Mouse (Mus musculus) cerebellum, adult (tissue): ENCODE data around the gene Celf2.
A peak's percentile ranks its signal among the peaks of the same experiment; 100 is the strongest.

Experiments used
- ATAC-seq: cut with Nextera tagmentation; 2 replicates; pipeline ENCODE4 v1.9.2; 2017; ENCODE audit warnings: mild to moderate bottlenecking, moderate library complexity, mixed read lengths; ENCODE audit not compliant: insufficient number of reproducible peaks, low FRiP score, low TSS enrichment

The Celf2 gene

DNA sequence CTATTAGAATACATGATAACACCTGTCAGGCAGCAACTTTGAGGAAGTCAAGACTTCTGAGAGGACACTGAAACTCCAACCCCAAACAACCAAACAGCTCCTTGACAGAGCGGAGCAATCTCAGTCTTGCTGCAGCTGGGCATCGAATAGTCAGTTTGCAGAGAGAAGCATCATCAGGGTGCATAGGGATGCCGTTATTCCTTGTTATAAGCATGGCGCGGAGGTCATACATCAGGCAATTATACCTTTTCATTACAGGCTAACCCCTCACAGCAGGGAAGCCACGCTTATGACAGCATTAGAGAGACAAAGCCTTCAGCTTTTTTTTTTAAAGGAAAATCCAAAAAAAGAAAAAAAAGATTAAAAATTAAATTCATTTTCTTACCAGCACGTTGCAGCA lies 113.9 kb downstream of the Celf2 start:
- ATAC-seq: no peak; the same call in 1 of the 2 replicates

DNA sequence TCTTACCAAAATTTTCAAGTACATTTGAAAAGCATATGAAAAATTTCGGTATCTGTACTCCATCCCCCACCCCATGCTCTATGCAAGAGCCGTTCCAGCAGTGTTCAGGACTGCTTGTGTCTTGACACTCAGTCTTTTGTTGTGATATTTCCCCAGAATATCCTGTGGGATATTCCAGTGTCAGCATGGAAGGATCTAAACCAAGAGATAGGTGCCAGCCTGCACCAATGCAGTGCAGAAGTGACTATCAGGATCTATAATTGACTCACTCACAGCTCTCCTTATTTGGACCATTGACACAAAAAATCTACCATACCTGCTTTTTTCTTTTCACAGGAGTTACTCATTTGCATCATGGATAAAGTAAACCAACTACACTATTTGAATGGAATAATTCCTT lies 116.9 kb downstream of the Celf2 start:
- no peak for ATAC-seq

DNA sequence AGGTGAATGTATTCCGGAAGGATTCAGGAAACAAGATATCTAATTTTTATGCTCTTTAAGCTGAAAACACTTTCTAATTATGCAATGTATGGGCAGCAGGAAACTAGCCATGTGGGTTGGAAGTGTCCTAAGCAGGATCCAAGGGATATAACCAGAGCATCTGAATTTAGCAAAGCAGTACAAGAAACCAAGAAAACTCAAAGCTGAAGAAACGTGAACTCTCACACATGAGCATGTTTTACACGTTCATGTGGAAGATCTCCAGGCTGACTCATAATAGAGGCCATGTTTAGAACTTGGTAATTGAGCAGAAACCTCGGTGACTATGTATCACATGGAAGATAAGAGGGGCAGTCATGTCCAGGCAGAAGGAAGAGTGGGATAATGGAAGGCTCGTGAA lies 120.1 kb downstream of the Celf2 start:
- no peak for ATAC-seq

DNA sequence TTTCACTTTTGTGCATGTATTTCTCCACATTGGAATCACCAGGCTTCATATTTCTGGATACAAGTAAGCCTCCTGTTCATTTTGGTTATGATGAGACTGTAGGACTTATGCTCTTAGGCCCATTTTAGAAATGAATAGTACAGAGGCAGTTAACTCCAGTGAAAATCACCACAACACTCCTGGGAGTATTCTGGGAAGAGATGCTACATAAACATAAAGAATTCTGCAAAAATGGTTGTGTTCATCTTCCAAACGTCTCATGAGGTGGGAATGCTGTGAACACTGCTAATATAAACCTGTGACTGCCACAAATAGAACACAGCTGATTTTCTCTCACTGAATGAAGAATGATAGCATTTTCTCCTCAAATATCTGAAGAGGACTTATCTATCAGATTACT lies 130.6 kb downstream of the Celf2 start:
- no peak for ATAC-seq

DNA sequence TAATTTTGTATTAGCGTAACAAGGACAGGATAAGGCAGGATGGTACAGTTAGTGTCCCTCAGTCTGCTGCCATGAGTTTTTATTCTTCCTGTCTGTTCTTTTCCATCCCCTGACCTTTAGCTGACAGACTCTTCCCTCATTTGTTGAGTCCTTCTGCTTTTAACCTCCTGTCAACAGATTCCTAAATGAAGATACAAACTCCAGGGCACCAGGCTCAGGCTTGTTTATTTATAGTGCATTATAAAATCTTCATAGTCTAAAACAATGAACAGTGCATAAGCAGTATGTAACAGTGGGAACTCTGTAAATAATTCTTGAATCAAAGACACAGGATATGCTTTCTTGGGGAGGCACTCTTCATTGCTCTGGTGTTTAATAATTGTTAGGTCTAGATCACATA lies 131.5 kb downstream of the Celf2 start:
- ATAC-seq: no peak

DNA sequence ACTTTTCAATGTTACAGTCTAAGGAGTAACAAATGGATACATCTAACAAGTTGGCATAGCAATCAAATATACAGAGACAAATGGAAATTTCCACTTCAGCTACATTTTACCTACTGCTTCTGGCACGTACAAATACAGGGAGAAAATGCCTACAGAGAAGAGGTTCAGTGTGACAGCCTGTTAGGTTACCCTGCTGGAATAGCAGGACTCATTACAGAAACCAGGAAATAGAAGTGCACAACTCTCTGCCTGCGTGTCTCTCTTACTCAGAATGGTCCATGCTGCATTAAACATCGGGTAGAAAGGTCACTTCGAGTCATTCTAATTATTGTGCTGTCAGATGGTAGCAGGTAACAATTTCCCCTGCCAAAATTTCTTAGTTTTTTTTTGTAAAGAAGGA lies 141.6 kb downstream of the Celf2 start:
- peak; percentile 68; the same call in 1 of the 2 replicates for ATAC-seq

DNA sequence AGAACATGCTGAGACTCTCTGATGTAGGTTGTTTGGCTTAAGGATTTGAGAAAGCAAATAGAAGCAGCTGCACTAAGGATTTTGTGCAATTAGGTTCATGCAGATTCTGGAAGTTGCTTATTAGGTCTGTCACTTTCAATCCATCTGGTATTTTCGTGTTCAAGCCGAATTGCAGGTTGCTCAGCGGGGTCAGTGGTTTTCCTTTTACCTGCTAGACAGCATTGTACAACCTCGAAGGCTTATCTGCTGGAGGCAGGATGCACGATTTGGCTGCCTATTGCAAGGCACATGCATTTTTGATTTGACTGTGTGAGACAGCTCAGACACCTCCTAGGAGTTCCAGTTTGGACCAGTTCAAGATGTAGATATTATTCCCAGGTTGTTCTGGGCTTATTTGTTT lies 149.8 kb downstream of the Celf2 start:
- peak; percentile 45; the same call in 1 of the 2 replicates for ATAC-seq

DNA sequence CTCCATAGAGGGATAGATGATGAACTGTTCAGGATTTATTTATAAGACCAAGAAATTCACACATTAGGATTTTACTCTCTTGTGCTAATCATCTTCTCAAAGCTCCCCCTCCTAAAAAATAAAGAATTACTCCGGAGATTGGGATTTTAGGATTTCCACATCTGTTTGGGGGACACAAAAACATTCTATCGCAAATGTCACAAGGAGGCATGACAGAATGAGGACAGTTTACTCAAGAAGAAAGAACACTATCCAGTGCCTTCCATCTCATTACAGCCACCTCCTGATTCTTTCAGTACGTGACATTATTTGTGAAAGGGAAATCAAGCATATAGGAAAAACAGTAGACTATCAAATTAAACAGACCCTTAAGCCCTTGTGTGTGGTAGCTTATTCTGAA lies 150.5 kb downstream of the Celf2 start:
- no peak for ATAC-seq

DNA sequence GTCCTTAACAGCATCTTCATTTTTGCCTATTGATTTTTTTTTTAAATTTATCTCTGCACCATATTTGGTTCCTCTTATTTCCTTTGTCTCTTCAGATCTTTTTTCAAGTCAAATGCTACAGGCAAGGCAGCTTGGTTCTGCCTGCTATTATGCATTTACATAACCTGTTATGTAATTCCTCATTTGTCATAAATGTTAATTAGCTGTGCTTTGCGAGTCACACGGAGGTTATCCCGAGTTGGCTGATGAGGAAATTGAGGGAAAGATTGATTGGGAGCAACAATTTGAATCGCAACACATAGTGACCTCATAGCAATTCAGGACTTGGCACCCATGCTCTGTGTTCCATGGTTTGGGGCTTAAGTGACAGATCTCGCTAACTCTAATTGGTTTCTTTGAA lies 158.1 kb downstream of the Celf2 start:
- ATAC-seq: no peak

DNA sequence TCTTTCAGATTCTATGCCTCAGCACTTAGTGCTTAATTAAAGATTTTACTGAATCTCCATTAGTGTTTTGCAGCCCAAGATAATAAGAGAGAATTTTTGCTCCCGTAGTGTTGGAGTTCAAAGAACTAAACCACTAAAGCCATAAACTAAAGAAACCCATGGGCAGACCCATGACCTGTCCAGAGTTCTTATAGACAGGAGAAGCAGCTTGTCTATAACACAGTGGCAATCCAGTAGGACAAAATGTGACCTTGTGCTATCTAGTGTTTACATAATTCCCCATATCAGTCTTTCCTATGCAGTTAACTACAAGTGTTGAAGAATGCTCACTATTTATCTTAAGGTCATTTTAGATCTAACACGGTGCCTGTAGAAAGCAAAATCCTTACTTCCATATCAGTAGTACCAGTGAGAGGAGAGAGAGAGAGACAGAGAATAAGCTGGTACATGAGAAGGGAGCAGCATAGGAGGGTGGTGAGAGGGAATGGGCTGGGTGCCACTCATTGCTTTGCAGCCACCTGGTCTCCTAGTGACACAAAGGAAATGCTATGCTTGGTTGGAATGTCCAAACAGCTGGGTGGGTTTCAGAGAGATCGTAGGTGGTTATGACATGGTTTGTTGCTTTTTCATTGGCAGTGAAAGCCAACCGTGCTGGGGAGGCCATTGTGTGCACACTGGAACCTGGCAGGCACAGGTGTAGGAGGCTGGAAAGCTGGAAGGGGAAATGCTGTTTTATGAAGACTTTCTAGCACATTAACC lies 162.5 kb downstream of the Celf2 start:
- no peak for ATAC-seq

DNA sequence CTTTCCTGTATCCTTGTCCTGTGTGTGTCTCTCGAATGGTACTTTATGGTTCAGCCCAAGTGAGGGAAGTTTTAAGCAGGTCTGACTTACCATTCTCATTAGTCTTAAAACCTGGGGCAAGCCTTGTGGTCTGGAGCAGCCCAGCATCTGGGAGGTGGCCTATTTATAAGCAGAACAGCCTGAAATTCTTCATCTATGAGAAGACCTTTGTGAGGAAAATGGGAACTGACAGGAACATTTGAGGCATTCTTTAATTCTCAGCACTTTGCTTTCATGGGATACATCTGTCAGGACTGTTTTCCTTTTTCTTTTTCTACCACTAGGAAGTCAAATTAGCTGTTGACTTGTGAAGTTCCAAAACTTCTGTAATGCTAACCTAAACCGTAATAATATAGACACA lies 164.4 kb downstream of the Celf2 start:
- no peak for ATAC-seq

DNA sequence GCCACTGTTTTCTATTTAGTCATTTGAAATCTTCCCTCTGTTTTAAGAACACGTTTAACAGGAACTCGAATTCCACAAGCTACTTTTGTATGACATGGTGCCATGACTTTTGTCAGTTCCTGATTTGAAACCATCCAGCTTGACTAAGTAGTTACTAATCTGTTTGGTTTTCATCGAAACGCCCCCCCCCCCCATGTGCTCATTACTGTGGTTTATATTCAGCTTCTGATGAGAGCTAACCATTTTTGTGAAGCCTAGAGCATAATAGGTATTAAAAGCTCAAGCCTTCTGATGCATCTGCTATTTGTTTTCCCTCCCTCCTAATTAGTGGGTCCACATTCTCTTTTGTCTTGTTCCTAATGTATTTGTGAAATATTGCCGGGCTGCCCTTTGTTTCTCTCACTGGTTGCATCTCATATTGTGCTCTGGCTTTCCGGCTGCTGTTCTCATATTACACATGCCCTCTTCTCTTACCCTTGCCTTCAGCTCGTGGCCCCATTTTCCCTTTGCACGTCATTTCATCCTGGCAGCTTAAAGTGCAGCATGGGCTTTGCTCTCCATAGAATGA lies 166.4 kb downstream of the Celf2 start:
- no peak for ATAC-seq

DNA sequence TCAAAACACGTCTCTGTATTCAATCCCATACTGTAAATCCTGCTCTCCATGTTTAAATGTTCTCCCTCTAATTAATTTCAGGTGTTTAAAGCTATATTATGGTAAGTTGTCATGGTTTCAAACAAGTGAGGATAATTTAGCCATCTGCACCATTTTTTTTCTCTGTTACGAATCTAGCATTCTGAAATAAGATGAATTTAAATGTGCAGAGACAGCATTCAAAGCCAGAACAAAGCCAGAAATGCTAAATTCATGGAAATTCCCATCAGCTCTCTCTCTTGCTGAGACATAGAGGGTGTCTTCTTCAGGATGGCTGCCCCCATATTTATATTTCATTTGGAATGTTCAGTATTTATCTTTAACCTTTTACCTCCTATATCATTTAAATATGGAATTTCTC lies 174.5 kb downstream of the Celf2 start:
- no peak for ATAC-seq

DNA sequence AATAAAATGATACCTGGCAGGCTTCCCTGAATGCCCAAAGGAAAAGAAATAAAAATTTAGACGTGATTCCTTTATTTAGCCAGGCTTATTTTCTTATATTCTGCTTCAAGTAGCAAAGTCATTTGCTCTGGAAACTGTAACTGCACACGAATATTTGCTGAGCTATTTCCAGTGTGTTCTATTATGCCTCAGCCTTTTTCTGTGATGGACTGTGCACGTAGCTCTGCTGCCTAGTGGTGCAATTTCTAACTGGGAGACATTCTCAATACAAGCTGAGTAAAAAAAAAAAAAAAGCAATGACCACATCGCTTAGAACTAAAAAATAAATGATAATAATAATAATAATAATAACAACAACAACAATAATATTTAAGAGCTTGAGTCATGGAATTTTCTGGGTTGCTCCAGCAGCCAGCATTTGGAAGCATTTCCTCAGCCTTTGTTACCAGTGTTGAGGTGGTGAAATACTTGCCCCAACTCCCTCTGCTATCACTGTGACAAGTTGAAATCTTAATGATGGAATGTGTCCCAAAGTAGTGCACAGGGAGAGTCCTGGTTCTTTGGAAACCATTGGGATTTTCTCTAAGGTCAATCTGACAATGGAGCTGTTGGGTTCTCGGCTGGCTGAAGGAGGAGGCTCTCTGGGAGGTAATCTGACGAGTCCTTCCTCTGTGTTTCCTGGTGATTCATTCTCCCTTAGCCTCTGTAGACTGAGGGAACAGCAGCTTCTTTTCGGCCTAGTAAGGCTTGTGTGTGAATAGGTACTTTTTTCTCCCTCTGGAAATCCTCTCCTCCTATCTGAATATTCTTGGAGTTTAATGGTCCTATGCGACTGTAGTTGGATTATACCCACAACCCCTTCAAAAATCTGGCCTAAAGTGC lies 181.1 kb downstream of the Celf2 start:
- ATAC-seq: no peak

DNA sequence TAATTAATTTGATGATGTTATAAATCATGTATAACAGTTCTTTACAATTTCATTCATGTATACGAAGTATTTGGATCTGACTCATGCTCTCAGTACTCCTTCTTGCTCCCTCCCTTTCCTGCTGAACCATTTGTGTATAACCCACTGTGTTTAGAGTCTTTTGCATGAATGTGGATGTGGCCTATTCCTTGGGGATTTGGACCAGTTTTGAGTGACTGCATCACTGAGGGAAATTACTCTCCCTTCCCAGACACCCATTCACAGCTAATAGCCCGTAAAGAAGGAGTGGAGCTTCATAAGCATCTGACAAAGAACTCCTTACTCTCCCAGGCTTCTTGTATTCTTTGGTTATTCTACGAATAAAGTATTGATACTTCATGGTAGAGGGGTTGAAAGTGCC lies 189.6 kb downstream of the Celf2 start:
- no peak for ATAC-seq

DNA sequence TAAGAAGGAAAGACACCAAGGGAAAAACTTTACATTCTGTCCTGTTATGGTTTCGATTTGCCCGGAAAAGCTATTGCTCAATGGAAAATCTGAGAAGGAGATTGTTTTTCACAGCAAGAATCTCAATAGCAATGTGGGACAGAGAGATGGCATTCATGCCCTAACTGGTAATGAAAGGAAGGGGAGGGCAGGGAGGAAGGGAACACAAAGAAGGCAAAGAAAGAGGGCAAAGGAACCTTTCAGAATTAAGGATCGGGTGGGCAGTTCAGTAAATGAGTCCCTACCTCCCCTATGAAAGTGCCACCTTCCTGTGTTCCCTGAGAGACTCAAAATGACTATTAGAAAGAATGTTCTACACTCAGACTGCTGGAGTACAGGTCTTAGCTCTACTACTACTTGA lies 197.6 kb downstream of the Celf2 start:
- ATAC-seq: no peak

DNA sequence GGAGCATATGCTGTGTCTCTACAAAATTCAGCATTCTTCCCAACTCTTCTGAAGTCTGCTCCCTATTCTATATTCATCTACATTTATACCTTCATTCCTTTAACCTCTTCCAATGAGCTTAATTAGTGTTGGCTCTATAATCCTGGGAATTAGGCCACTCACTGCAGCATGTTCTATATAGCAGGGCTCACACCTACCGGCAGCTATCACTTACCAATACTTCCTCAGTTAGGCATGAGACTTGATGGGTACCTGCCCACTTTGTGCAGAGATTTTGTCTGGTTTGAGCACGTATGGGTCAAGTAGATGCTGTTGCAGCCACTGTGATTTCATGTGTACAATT lies 198.6 kb downstream of the Celf2 start:
- ATAC-seq: no peak

DNA sequence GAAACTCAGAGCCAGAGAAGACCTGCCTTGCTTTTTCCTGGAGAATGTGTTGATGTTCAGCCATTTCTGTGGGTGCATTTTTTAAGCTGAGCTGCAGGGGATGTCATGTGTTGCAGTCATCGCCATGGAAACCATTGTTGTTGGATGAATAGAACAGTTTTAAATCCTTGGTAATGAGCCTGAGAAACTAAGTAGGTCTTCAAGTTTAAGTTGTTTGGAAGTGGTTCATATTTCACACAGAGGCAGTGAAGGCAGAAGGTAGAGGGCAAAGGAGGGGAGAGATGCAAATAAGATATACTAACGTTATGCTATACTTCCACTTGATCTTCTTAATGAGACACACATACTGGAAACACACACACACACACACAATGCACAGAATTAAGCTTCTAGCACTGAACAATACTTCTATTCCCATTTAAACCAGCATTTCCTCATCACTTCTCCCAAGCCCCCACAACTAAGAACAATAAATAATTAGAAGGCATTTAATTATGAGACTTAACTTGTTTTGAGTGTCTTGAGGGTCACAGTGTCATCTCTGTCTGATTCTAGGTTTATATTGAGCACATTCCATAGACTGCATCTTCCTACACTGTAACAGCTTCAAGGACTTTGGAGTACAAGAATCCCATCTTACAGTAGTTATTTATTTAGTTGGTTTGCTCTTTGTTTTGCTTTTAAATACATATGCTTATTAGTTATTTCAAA lies 199.1 kb downstream of the Celf2 start:
- ATAC-seq: no peak

DNA sequence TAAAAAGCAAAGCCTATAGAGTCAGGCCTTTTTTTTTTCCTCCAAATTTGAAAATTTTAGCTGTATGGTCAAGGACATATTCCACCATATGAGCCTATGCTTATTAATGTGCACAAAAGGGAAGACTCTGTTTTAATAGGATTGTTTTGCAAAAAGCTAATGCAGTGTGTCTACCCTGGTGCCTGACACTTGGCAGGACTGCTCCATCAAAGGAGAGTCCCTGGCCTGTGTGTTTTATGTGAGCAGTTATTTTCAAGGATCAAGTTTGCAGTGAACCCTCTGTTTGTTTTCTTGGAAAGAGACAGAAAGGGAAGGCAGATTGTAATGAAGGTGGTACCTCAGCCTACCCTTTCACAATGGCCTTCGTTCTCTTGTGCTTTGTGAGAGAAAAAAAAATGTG lies 200.0 kb downstream of the Celf2 start:
- no peak for ATAC-seq

DNA sequence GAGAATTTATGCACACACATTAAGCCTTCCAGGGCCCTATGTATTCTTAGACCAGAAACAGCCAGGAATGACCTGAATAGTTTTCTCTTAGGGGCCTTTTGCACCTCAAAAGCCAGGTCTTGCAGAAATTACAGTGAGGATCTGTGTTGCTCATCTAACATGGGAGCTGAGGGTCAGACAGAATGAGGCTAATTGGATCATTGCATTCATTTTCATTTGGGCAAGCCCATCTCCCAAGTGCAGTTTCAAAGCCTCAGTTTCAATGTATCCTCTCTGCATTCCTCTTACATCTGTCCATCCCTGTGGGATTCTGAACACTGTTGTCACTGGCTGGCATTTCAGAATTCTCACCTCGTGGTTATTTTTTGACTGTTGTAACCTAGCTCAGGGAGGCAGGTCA lies 200.6 kb downstream of the Celf2 start:
- ATAC-seq: no peak

DNA sequence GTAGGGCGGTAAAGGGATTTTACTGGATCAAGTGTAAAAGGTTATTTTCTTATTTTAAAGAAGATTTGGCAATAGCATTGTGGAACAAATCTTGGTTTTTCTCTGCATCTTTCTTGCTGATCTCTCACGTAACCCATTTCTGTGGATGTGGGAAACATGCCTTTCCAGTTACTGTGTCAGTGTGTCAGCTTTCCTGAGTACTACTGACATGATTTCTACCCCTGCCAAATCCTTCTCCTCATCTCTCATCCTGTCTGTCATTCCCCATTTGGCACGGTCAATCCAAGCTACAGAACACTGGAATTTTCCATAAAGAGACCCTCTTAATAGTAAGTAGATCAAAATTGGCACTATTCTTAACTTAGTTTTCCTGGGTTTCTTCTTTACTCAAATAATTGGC lies 221.9 kb downstream of the Celf2 start:
- no peak for ATAC-seq
